Mouse (Mus musculus) heart, embryonic 12.5 days (tissue): Measurements from ENCODE around the gene Mindy4. TPM values are rescaled to one million over a fixed set of nuclear protein-coding genes. Genes with fewer than 3 reads are reported as not detected.

Experiments
- microRNA-seq: library from miRNA; unstranded; fragments of <30 nt; microRNA quantifications from one replicate; pipeline ENCODE4, GENCODE M21; 2017
- polyA plus RNA-seq: library from polyadenylated mRNA; unstranded; fragments of >200 nt; fragmentation: Nextera tagmentation; extraction: Ambion mirVana; gene quantifications from 2 replicates; pipeline ENCODE4 v1.2.1, GENCODE M21; 2016

Mindy4 gene
- polyA plus RNA-seq, 1 experiment from 2014 or later: 7.8 TPM

Small RNAs within 50 kb of the gene (microRNA-seq; reads per million reads assigned to microRNA genes)
- not detected for gene Gm25458

Other genes starting within 250 kb of the Mindy4 start
- gene Nod1, start 230.8 kb upstream of the Mindy4 start, polyA plus RNA-seq: 4.1 and 4.2 TPM in 2 replicates
- 5.8 and 6.9 TPM in 2 replicates for gene Ggct, start 210.4 kb upstream of the Mindy4 start, polyA plus RNA-seq
- gene Gars, start 165.4 kb upstream of the Mindy4 start, polyA plus RNA-seq: 189 and 199 TPM in 2 replicates
- 6.4 and 8.0 TPM in 2 replicates for gene Crhr2, start 70.4 kb upstream of the Mindy4 start, polyA plus RNA-seq
- 0.23 TPM in 1 of 2 replicates, not detected in the other for gene Inmt, start 28.3 kb upstream of the Mindy4 start, polyA plus RNA-seq
- 23.0 and 23.5 TPM in 2 replicates for gene Aqp1, start 133.0 kb downstream of the Mindy4 start, polyA plus RNA-seq
- gene Ghrhr, start 172.9 kb downstream of the Mindy4 start, polyA plus RNA-seq: not detected in 2 replicates
- gene Adcyap1r1, start 248.6 kb downstream of the Mindy4 start, polyA plus RNA-seq: 6.2 and 6.5 TPM in 2 replicates